ENCODE assay signal across 8 mouse cellular contexts in genomic region chr1:152640195-152640981, GRCm38 (mm10).
A peak's percentile ranks its signal among the peaks of the same experiment; 100 is the strongest.
DNase-seq lines count a peak whose midpoint lies in the region; ATAC-seq and TF ChIP-seq lines count a peak whose summit lies in the region.

No protein-coding gene starts in this region.

- no peaks in the 10 kb centered on the region for H3K36me3 ChIP-seq in intestine, embryonic 14.5 days (ENCODE audit: control insufficient read depth, insufficient read depth, low read length)
- H3K36me3 ChIP-seq in midbrain, embryonic 16.5 days (ENCODE audit: control insufficient read depth, insufficient read depth, low read length) = no peaks in the 10 kb centered on the region

- H3K4me1 ChIP-seq in intestine, embryonic 14.5 days (replicated peaks; ENCODE audit: control insufficient read depth, insufficient read depth, low read length) = no peaks in the 10 kb centered on the region; the same call in 1 of the 2 replicates
- 0 out of 2 replicates have a peak, but pooled peaks cover 3% of the 10 kb centered on the region for H3K4me1 ChIP-seq in midbrain, embryonic 16.5 days (ENCODE audit: control insufficient read depth, insufficient read depth, low read length)

- no peak overlapping the region for H3K4me2 ChIP-seq in intestine, embryonic 14.5 days (ENCODE audit: low read length)
- no peak overlapping the region for H3K4me2 ChIP-seq in midbrain, embryonic 16.5 days (ENCODE audit: low read length)

- WGBS in intestine, embryonic 14.5 days = 53% methylated on average over 11 of the region's 11 CpGs
- 57% methylated on average over 11 of the region's 11 CpGs for WGBS in midbrain, embryonic 16.5 days

- peak overlapping the region; percentile 51 for H3K27ac ChIP-seq in intestine, embryonic 14.5 days (ENCODE audit: low read depth)
- peak overlapping the region; percentile 58; the same call in 1 of the 2 replicates for H3K27ac ChIP-seq in midbrain, embryonic 16.5 days (ENCODE audit: low read length)

- DNase-seq in Patski (ENCODE audit: low read depth, low spot score) = peak; percentile 57
- DNase-seq in cerebellum, adult 11 months = peak; percentile 94
- peak; percentile 85 for DNase-seq in gastrocnemius, postnatal 10 days
- no peak for DNase-seq in intestine, embryonic 14.5 days (ENCODE audit: low spot score)
- DNase-seq in layer of hippocampus, postnatal 36 days = peak; percentile 64 to 72

- CTCF ChIA-PET in Patski (lab: Charles Lee) = interaction anchor here (1.6 kb wide), 1 partner anchor 37 kb away, joined by 3 read pairs; no protein-coding TSS in a partner anchor

- no peak overlapping the region for H3K4me3 ChIP-seq in intestine, embryonic 14.5 days (ENCODE audit: low read depth, low read length)
- no peak overlapping the region for H3K4me3 ChIP-seq in midbrain, embryonic 16.5 days (ENCODE audit: low read depth, low read length)

- in situ Hi-C loops in Patski (cut with MboI; ENCODE audit: low pct_unique_long_range_greater_than_20kb) = no loop called here

- peak; percentile 69 for ATAC-seq in Patski
- ATAC-seq in intestine, embryonic 14.5 days (replicated peaks; ENCODE audit: low FRiP score, low TSS enrichment, low read depth) = peak; percentile 77
- peak; percentile 52 for ATAC-seq in midbrain, embryonic 16.5 days
- no peak for ATAC-seq in erythroblast, adult 5-6 weeks (replicated peaks; ENCODE audit: low FRiP score, poor library complexity, severe bottlenecking)
- ATAC-seq in megakaryocyte progenitor cell, adult 5-6 weeks (replicated peaks; ENCODE audit: poor library complexity) = no peak

- H3K9ac ChIP-seq in intestine, embryonic 14.5 days (ENCODE audit: low read length) = no peak overlapping the region
- no peak overlapping the region for H3K9ac ChIP-seq in midbrain, embryonic 16.5 days (ENCODE audit: low read depth, low read length)

- no peaks in the 10 kb centered on the region for H3K9me3 ChIP-seq in intestine, embryonic 14.5 days (ENCODE audit: control insufficient read depth, low read length)
- no peaks in the 10 kb centered on the region for H3K9me3 ChIP-seq in midbrain, embryonic 16.5 days (replicated peaks; ENCODE audit: control insufficient read depth, low read length, poor library complexity, severe bottlenecking)

- H3K27me3 ChIP-seq in Patski = no peaks in the 10 kb centered on the region
- H3K27me3 ChIP-seq in intestine, embryonic 14.5 days (replicated peaks; ENCODE audit: control insufficient read depth, insufficient read depth, low read length) = no peaks in the 10 kb centered on the region
- no peaks in the 10 kb centered on the region for H3K27me3 ChIP-seq in midbrain, embryonic 16.5 days (ENCODE audit: control insufficient read depth, insufficient read depth, low read depth, low read length)

- POLR2A ChIA-PET in Patski (lab: Charles Lee) = interaction anchor here (1.3 kb wide), 1 partner anchor 11 kb away, joined by 3 read pairs; no protein-coding TSS in a partner anchor

- no peak for TF ChIP-seq CTCF in Patski (IDR thresholded peaks at IDR 0.05)

Comparison
In these comparisons a context has a peak if more than half of its experiments do, and no peak if none do; other contexts are left out.
1. ATAC-seq: peak in Patski (single experiment), intestine, embryonic 14.5 days (single experiment) and midbrain, embryonic 16.5 days (single experiment); none in erythroblast, adult 5-6 weeks (single experiment) and megakaryocyte progenitor cell, adult 5-6 weeks (single experiment).